Mouse (Mus musculus): ENCODE measurements at regions not wholly inside any gene's neighbourhood (a gene's known extent, or its start where the extent isn't known, plus 50 kb on each side); places are given as distances from the start of the nearest gene placed in this dataset.

GRCm38 (mm10) chr10:37321171-37321570 is 182.5 kb upstream of the Marcks start:
- TF ChIP-seq CTCF (IDR thresholded peaks at IDR 0.05; ENCODE audit: low read depth) (no peak), EP300 (IDR thresholded peaks at IDR 0.05; ENCODE audit: low read depth) (no peak)
